Mouse (Mus musculus) midbrain, postnatal 0 days (tissue): ENCODE measurements around the gene Mcm5. TPM values are rescaled to one million over a fixed set of nuclear protein-coding genes. Genes with fewer than 3 reads are reported as not detected.

Experiments used
- ATAC-seq: fragments of 200-750 bp; cut with Nextera tagmentation; 2 replicates; pipeline ENCODE4 v1.8.0; 2017; ENCODE audit warnings: moderate number of reproducible peaks, mild to moderate bottlenecking, moderate TSS enrichment, moderate library complexity; ENCODE audit not compliant: low FRiP score
- DNase-seq: peaks from one replicate; pipeline ENCODE4 v3.0.0-alpha.2; 2015; ENCODE audit warnings: low spot score
- H3K27ac ChIP-seq: fragments of 300-500 bp; sonication (generic); 2 replicates; pipeline ENCODE4 v1.5.1; 2014; ENCODE audit warnings: low read depth, mild to moderate bottlenecking, low read length, mixed read lengths
- H3K27me3 ChIP-seq: fragments of 300-500 bp; sonication (generic); 2 replicates; pipeline ENCODE4 v1.6.1; 2014; ENCODE audit warnings: low read length, control low read depth, mixed read lengths; ENCODE audit not compliant: insufficient read depth
- H3K36me3 ChIP-seq: fragments of 300-500 bp; sonication (generic); 2 replicates; pipeline ENCODE4 v1.6.1; 2014; ENCODE audit warnings: low read length, control low read depth, mixed read lengths; ENCODE audit not compliant: insufficient read depth
- H3K4me1 ChIP-seq: fragments of 300-500 bp; sonication (generic); 2 replicates; pipeline ENCODE4 v1.6.1; 2014; ENCODE audit warnings: mild to moderate bottlenecking, control low read depth, antibody characterized with exemption, low read length, mixed read lengths; ENCODE audit not compliant: insufficient read depth
- H3K4me2 ChIP-seq: fragments of 300-500 bp; sonication (generic); 2 replicates; pipeline ENCODE4 v1.6.1; 2014; ENCODE audit warnings: low read depth, mild to moderate bottlenecking, low read length, mixed read lengths; ENCODE audit not compliant: poor library complexity, severe bottlenecking
- H3K4me3 ChIP-seq: fragments of 300-500 bp; sonication (generic); 2 replicates; pipeline ENCODE4 v1.5.1; 2014; ENCODE audit warnings: low read depth, mild to moderate bottlenecking, low read length, moderate library complexity
- H3K9ac ChIP-seq: fragments of 300-500 bp; sonication (generic); replicated peaks from 2 replicates; pipeline ENCODE4 v1.6.1; 2014; ENCODE audit warnings: mild to moderate bottlenecking, low read length, moderate library complexity, mixed read lengths; ENCODE audit not compliant: poor library complexity, severe bottlenecking
- H3K9me3 ChIP-seq: fragments of 300-500 bp; sonication (generic); 2 replicates; pipeline ENCODE4 v1.6.1; 2016; ENCODE audit warnings: low read length, control low read depth
- CTCF ChIP-seq: IDR thresholded peaks from 2 replicates; pipeline ENCODE4 v1.5.1; 2016; ENCODE audit warnings: antibody characterized with exemption, mild to moderate bottlenecking
- WGBS: fragments of 180-500 bp; shearing (Covaris S2); extraction: QIAGEN DNeasy Blood & Tissue Kit; methylation state at CpG from one replicate; pipeline ENCODE4 v1.1.7; 2014; 5-methylcytosine and 5-hydroxymethylcytosine counted together
- polyA plus RNA-seq: library from polyadenylated mRNA; unstranded; fragments of >200 nt; fragmentation: Nextera tagmentation; extraction: Ambion mirVana; gene quantifications from 2 replicates; pipeline ENCODE4 v1.2.1, GENCODE M21; 2015
- total RNA-seq: library from RNA; depleted of rRNA; stranded (reverse); fragments of >200 nt; gene quantifications from 2 replicates; pipeline ENCODE4 v1.2.3, GENCODE M21; 2014

The Mcm5 gene
- total and polyA plus RNA-seq, 2 experiments from 2014 or later = 13.7 to 18.3 TPM

DNA sequence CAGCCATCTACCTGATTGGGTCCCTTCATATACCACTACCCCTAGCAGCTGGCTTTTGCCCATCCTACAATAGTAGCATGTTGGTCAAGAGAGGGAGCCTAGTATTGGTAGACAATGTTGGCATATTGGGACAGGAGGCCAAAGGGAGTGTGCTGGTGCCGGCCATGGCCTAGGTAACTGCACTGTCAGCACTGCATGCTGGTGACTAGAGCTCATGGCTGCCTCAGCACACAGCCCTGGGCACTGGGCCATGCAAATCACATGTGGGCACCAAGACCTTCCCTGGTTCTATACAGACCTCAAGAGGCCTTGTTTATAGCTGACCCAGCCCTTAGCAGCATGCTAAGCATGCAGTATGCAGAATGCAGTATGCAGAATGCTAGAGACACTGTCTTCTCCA, 39.1 kb upstream of the Mcm5 start:
- DNase-seq (no peak), ATAC-seq (no peak)
- Histone ChIP-seq H3K9me3 (no peaks in the 10 kb centered on the region), H3K4me2 (no peak overlapping the region), H3K27ac (no peak overlapping the region), H3K27me3 (no peaks in the 10 kb centered on the region), H3K36me3 (peaks cover 20% of the 10 kb centered on the region), H3K4me1 (no peaks in the 10 kb centered on the region), H3K4me3 (no peak overlapping the region), H3K9ac (no peak overlapping the region)
- 50% methylated on average over 1 of the region's 1 CpGs for WGBS
- TF ChIP-seq CTCF = no peak

DNA sequence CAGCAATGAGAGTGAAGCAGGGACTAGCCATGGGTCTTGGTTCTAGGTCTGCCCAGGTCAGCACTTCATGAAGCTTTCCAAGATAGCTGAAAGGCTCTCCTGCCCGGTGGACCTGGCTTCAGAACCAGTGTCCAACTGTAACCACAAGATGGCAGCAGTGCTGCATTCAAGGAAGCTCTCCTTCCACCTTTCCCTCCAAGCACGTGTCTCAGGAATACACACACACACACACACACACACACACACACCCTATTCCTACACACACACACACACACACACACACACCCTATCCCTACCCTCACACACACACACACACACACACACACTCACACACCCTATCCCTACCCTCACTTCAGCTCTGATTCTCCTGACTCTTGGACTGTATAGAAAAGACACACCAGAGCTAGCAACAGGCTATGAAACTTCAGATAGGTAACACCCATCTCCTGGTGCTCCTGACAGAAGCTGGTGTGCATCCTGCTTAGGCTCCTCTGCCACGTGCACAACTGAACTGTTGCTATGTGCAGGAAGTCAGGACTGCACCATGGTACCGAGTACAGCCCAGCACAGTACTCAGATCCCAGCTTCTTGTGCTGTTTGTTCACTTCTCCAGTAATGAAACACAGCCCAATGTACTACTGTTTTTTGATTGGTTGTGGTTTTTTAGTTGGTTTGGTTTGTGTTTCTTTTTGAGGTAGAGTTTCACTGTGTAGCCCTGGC, 37.6 kb upstream of the Mcm5 start:
- H3K4me1 ChIP-seq = no peaks in the 10 kb centered on the region
- H3K27me3 ChIP-seq = no peaks in the 10 kb centered on the region
- peaks cover 10% of the 10 kb centered on the region for H3K36me3 ChIP-seq
- H3K27ac ChIP-seq = no peak overlapping the region
- H3K4me2 ChIP-seq = no peak overlapping the region
- TF ChIP-seq CTCF = peak; percentile 97
- no peak overlapping the region for H3K9ac ChIP-seq
- DNase-seq = peak; percentile 84
- no peaks in the 10 kb centered on the region for H3K9me3 ChIP-seq
- WGBS = 25% methylated on average over 4 of the region's 4 CpGs
- ATAC-seq = peak; percentile 80
- H3K4me3 ChIP-seq = no peak overlapping the region

DNA sequence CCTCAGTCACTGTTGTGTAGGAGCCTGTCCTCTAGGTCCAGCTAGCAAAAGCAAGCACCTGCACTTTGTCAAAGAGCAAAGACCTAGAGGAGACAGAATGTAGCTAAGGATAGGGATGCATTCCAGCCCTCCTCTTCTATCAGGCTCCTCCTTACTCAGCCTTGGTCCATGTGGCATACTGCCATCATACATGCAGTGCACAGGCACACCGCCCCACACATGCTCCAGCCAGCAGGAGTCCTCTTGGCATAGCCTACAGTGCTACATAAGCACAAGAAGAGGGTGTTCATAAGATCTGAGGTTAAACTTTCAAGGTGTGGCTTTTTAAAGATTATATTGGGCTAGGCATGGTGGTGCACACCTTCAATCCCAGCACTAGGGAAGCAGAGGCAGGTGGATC, 34.5 kb upstream of the Mcm5 start:
- 95% methylated on average over 1 of the region's 1 CpGs for WGBS
- ATAC-seq (no peak), DNase-seq (no peak)
- no peak for TF ChIP-seq CTCF
- Histone ChIP-seq H3K4me2 (no peak overlapping the region), H3K9ac (no peak overlapping the region), H3K27ac (no peak overlapping the region), H3K4me1 (no peaks in the 10 kb centered on the region), H3K4me3 (no peak overlapping the region), H3K9me3 (no peaks in the 10 kb centered on the region), H3K27me3 (no peaks in the 10 kb centered on the region), H3K36me3 (no peaks in the 10 kb centered on the region)

DNA sequence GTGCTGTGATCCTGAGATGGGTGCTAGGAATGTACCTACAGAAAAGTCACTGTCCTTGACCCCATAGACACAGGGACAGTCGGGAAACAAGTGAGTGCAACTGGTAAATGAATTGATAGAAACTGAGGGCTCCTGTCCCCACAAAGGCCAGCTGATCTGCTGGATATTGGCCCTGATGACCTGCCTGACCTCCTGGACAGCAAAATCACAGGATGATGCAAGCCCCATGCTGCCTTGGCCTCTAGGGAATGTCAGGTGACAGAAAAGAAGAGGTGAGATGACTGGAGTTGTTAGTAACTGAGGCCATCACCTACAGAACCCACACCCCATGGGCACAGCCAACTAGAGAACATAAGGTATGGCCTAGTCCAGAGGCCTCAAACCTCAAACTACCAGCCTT, 31.2 kb upstream of the Mcm5 start:
- no peaks in the 10 kb centered on the region for H3K36me3 ChIP-seq
- DNase-seq (no peak), ATAC-seq (no peak)
- no peak for TF ChIP-seq CTCF
- no peak overlapping the region for H3K27ac ChIP-seq
- no peak overlapping the region for H3K4me3 ChIP-seq
- WGBS = 93% methylated on average over 1 of the region's 1 CpGs
- no peaks in the 10 kb centered on the region for H3K4me1 ChIP-seq
- H3K27me3 ChIP-seq = no peaks in the 10 kb centered on the region
- no peak overlapping the region for H3K9ac ChIP-seq
- H3K4me2 ChIP-seq = no peak overlapping the region
- H3K9me3 ChIP-seq = no peaks in the 10 kb centered on the region

DNA sequence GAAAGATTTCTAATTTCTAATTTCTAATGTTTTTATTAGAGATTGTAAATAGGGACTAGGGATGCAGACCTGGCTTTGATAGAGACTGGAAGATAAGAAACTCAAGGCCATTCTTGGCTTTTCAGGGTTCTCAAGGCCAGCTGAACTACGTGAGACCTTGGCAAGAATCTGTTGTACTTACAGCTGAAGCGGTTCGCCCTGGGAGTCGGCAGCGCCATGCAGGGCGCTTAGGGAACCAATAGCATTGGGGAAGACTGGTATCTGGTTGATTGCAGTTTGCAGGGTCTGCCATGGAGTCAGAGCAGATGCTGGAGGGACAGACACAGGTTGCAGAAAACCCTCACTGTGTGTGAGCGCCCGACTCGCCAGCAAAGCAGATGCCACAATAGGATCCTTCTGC, 30.5 kb upstream of the Mcm5 start:
- no peak for TF ChIP-seq CTCF
- 93% methylated on average over 9 of the region's 9 CpGs for WGBS
- H3K9ac ChIP-seq = no peak overlapping the region
- no peaks in the 10 kb centered on the region for H3K27me3 ChIP-seq
- H3K27ac ChIP-seq = no peak overlapping the region
- DNase-seq (no peak), ATAC-seq (no peak)
- no peaks in the 10 kb centered on the region for H3K36me3 ChIP-seq
- no peak overlapping the region for H3K4me2 ChIP-seq
- no peaks in the 10 kb centered on the region for H3K4me1 ChIP-seq
- no peaks in the 10 kb centered on the region for H3K9me3 ChIP-seq
- H3K4me3 ChIP-seq = no peak overlapping the region

DNA sequence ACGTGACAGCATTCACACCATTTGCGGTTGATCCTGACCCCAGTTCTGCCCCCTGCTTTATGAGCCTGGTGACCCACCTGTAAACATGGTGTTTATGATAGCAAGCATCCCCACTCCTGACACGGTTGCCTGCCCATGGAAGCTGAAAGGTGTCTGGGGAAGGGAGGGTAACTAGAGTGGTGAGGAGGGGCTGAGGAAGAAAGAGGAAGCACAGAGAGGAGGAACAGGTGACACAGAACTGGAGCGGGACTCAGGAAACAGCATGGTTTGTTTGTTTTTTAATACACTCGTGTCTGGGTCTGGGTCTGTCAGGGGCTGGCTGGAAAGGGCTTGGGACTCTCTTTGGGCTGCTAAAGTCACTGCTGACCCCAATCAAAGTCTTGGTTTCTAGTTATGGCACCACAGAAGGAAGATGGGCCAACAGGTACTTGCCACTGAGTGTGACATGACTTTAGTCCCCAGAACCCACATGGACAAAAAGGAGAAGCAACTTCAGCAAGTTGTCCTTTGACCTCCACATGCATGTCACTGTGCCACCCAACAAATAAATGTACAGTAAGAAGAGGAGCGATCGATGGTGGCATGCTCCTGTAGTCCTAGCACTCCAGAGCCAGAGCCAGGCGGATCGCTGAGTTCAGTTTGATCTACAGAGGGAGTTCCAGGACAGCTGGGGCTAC, 27.9 kb upstream of the Mcm5 start:
- ATAC-seq = no peak
- 83% methylated on average over 9 of the region's 9 CpGs for WGBS
- Histone ChIP-seq H3K9me3 (no peaks in the 10 kb centered on the region), H3K27me3 (no peaks in the 10 kb centered on the region), H3K27ac (no peak overlapping the region), H3K4me2 (no peak overlapping the region), H3K4me1 (no peaks in the 10 kb centered on the region), H3K4me3 (no peak overlapping the region), H3K9ac (no peak overlapping the region), H3K36me3 (no peaks in the 10 kb centered on the region)
- no peak for TF ChIP-seq CTCF
- no peak for DNase-seq
